Mouse (Mus musculus) heart, adult 2 months (tissue): Measurements from ENCODE around the gene Ubxn10. TPM values are rescaled to one million over a fixed set of nuclear protein-coding genes. Genes with fewer than 3 reads are reported as not detected.

ENCODE experiments used
- DNase-seq, 2 experiments: peaks; one replicate each; pipeline ENCODE4 v3.0.0; 2021
- H3K27ac ChIP-seq: fragments of 200-600 bp; 2 replicates; pipeline ENCODE4 v1.8.1; 2022
- H3K27me3 ChIP-seq: fragments of 200-500 bp; 2 replicates; pipeline ENCODE4 v1.6.1; 2012; ENCODE audit warnings: mild to moderate bottlenecking, low read length, inconsistent platforms, mixed read lengths; ENCODE audit not compliant: control insufficient read depth, insufficient read depth
- H3K36me3 ChIP-seq: fragments of 200-500 bp; 2 replicates; pipeline ENCODE4 v1.6.1; 2012; ENCODE audit warnings: low read length, inconsistent platforms; ENCODE audit not compliant: control insufficient read depth, insufficient read depth
- H3K4me1 ChIP-seq: fragments of 200-500 bp; 2 replicates; pipeline ENCODE4 v1.6.1; 2011; ENCODE audit warnings: low read length; ENCODE audit not compliant: control insufficient read depth, insufficient read depth
- H3K4me3 ChIP-seq: fragments of 200-600 bp; 2 replicates; pipeline ENCODE4 v1.8.1; 2022
- H3K79me2 ChIP-seq: fragments of 200-500 bp; replicated peaks from 2 replicates; pipeline ENCODE4 v1.6.1; 2012; ENCODE audit warnings: mild to moderate bottlenecking, inconsistent platforms, low read length, moderate library complexity, mixed read lengths; ENCODE audit not compliant: control insufficient read depth, insufficient read depth
- H3K9ac ChIP-seq: fragments of 200-500 bp; 2 replicates; pipeline ENCODE4 v1.6.1; 2012; ENCODE audit warnings: low read depth, mild to moderate bottlenecking, control low read depth, inconsistent platforms, low read length, mixed read lengths
- CTCF ChIP-seq: fragments of 200-600 bp; IDR thresholded peaks from 2 replicates; pipeline ENCODE4 v1.8.1; 2022; ENCODE audit warnings: antibody characterized with exemption, mild to moderate bottlenecking, moderate library complexity
- EP300 ChIP-seq: fragments of 200-500 bp; IDR thresholded peaks from 2 replicates; pipeline ENCODE4 v1.6.1; 2011; ENCODE audit warnings: low read depth, low read length, control low read depth; ENCODE audit not compliant: insufficient read depth
- POLR2A ChIP-seq: fragments of 200-500 bp; IDR thresholded peaks from 2 replicates; pipeline ENCODE4 v1.6.1; 2011; ENCODE audit warnings: mild to moderate bottlenecking, low read depth, low read length, control low read depth; ENCODE audit not compliant: insufficient read depth
- WGBS: fragments of 180-500 bp; shearing (Covaris S2); methylation state at CpG from one replicate; pipeline ENCODE4 v1.1.7; 2018; 5-methylcytosine and 5-hydroxymethylcytosine counted together
- intact Hi-C: fragments of 180-260 bp; cut with DNase I; formaldehyde crosslinking; loops from one replicate; pipeline ENCODE4 v1.15.1; 2025
- polyA plus RNA-seq: library from polyadenylated mRNA; depleted of rRNA; stranded (reverse); fragments of >200 nt; gene quantifications from 2 replicates; pipeline ENCODE4 v1.2.3, GENCODE M21; 2012
- total RNA-seq, 2 experiments: library from RNA; stranded (reverse); gene quantifications; 2 replicates each; pipeline ENCODE4 v1.2.3; 2021

Gene Ubxn10
- total and polyA plus RNA-seq, 3 experiments = 1.6 to 7.2 (median 2.7) TPM

- Histone ChIP-seq H3K79me2 (no peaks in the 10 kb centered on the region), H3K9ac (no peak overlapping the region), H3K27ac (no peak overlapping the region), H3K4me1 (peaks cover under 1% of the 10 kb centered on the region; the same call in 1 of the 2 replicates), H3K4me3 (no peak overlapping the region), H3K36me3 (no peaks in the 10 kb centered on the region), H3K27me3 (no peaks in the 10 kb centered on the region)
- no peak for TF ChIP-seq CTCF
- TF ChIP-seq POLR2A = no peak
- TF ChIP-seq EP300 = no peak
- WGBS = 86% methylated on average over 5 of the region's 5 CpGs
- intact Hi-C loops = no loop called here
- DNase-seq = no peak
Observed at GRCm38 (mm10) chr4:138718586-138719263, 18.2 kb downstream of the Ubxn10 start.

DNA sequence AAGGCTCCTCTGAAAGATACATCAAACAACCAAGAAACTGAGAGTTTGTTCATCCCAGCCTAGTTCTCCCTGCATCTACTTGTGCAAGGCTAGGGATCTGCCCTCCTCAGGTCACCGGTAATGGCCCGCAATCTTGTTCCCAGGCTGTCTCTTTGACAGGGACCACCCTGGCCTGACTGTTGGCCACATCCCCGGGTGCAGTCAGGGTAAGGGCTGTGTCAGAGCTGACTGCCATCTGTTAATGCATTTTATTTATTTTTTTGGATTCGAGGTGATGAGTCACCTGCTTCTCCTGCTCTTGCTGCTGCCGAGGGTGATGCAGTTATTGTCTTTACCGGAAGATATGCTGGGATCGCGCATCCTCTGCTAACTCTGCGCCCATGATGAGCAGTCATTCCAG is 20.3 kb downstream of the Ubxn10 start:
- Histone ChIP-seq H3K27ac (no peak overlapping the region), H3K36me3 (no peaks in the 10 kb centered on the region), H3K79me2 (no peaks in the 10 kb centered on the region), H3K4me3 (no peak overlapping the region), H3K9ac (no peak overlapping the region), H3K4me1 (no peaks in the 10 kb centered on the region), H3K27me3 (no peaks in the 10 kb centered on the region)
- intact Hi-C loops = no loop called here
- 60% methylated on average over 9 of the region's 9 CpGs for WGBS
- DNase-seq = no peak
- TF ChIP-seq EP300 (no peak), POLR2A (no peak), CTCF (no peak)

GRCm38 (mm10) chr4:138714186-138714585 is 22.8 kb downstream of the Ubxn10 start:
- WGBS = 57% methylated on average over 1 of the region's 1 CpGs
- intact Hi-C loops = no loop called here
- Histone ChIP-seq H3K36me3 (no peaks in the 10 kb centered on the region), H3K27me3 (no peaks in the 10 kb centered on the region), H3K79me2 (no peaks in the 10 kb centered on the region), H3K9ac (no peak overlapping the region), H3K4me1 (no peaks in the 10 kb centered on the region), H3K27ac (no peak overlapping the region), H3K4me3 (no peak overlapping the region)
- DNase-seq = no peak
- TF ChIP-seq CTCF = no peak
- no peak for TF ChIP-seq EP300
- no peak for TF ChIP-seq POLR2A

DNA sequence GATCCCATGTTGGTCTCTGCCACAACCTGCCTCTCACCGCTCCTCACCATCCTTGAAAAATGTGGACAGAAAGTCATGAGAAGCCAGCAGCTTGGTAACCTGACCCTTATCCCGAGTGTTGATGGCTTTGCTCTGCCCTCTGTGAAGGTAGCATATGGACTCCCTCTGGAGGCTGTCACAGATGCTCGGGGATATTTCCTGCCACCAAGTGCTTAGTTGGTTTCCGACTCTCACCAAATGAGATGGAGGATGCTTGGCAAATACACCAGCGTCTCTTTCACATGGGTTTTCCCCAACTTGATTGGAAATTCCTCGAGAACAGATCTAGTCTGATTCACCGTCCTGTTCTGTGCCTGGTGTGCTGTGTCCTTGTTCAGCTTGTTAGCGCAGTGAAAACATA is 24.3 kb downstream of the Ubxn10 start:
- Histone ChIP-seq H3K27me3 (no peaks in the 10 kb centered on the region), H3K4me3 (no peak overlapping the region), H3K27ac (no peak overlapping the region), H3K9ac (no peak overlapping the region), H3K79me2 (no peaks in the 10 kb centered on the region), H3K4me1 (no peaks in the 10 kb centered on the region), H3K36me3 (no peaks in the 10 kb centered on the region)
- TF ChIP-seq POLR2A (no peak), CTCF (no peak), EP300 (no peak)
- peak in 1 of 2 experiments; percentile 8 for DNase-seq
- WGBS = 77% methylated on average over 8 of the region's 8 CpGs
- intact Hi-C loops = no loop called here

DNA sequence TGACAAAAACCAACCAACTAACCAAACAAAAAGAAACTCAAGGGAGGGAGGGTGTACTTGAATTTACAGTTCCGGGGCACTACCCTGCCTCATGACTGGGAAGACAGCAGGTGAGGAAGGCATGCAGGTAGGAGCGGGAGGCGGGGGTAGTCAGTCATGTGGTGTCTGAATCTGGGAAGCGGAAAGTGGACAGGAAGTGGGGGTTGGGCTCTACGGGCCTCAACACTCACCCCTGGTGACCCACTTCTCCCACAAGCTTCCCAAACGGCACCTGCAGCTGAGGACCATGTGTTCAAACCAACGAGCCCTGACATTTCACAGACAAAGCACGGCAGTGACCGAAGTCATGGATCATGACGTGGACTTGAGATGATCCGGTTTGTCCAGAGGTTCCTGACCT is 24.9 kb downstream of the Ubxn10 start:
- Histone ChIP-seq H3K4me1 (no peaks in the 10 kb centered on the region), H3K79me2 (no peaks in the 10 kb centered on the region), H3K36me3 (no peaks in the 10 kb centered on the region), H3K27ac (no peak overlapping the region), H3K9ac (no peak overlapping the region), H3K27me3 (no peaks in the 10 kb centered on the region), H3K4me3 (no peak overlapping the region)
- no peak for DNase-seq
- intact Hi-C loops = no loop called here
- 79% methylated on average over 11 of the region's 11 CpGs for WGBS
- TF ChIP-seq POLR2A (no peak), EP300 (no peak), CTCF (no peak)

GRCm38 (mm10) chr4:138711051-138711820 is 25.7 kb downstream of the Ubxn10 start:
- H3K27me3 ChIP-seq = no peaks in the 10 kb centered on the region
- H3K4me1 ChIP-seq = no peaks in the 10 kb centered on the region
- DNase-seq = peak in 1 of 2 experiments; percentile 7
- H3K27ac ChIP-seq = no peak overlapping the region
- H3K4me3 ChIP-seq = no peak overlapping the region
- no peaks in the 10 kb centered on the region for H3K79me2 ChIP-seq
- H3K36me3 ChIP-seq = no peaks in the 10 kb centered on the region
- no peak for TF ChIP-seq EP300
- TF ChIP-seq POLR2A = no peak
- TF ChIP-seq CTCF = no peak
- intact Hi-C loops = no loop called here
- 66% methylated on average over 17 of the region's 17 CpGs for WGBS
- no peak overlapping the region for H3K9ac ChIP-seq
